Mouse (Mus musculus): ENCODE data around the gene Gm6760. TPM values are rescaled to one million over a fixed set of nuclear protein-coding genes. Genes with fewer than 3 reads are reported as not detected.

Gm6760 gene
- polyA plus RNA-seq (2015; fragmentation: Illumina TruSeq; extraction: RNeasy Lipid Tissue Mini Kit (QIAGEN cat#74804); ENCODE audit: insufficient read depth, low read depth, low replicate concordance) = not detected

GRCm38 (mm10) chrX:64152098-64152497, at the start of gene Gm6760:
Gm6760 (minus strand) TSS chrX:64152198.

GRCm38 (mm10) chrX:64173248-64173647, 21.2 kb upstream of the Gm6760 start, which contains the start of gene 3830417A13Rik:
3830417A13Rik (plus strand) TSS chrX:64173548.

Other genes starting within 250 kb of the Gm6760 start
- not detected for gene 3830417A13Rik, start 21.4 kb upstream of the Gm6760 start, polyA plus RNA-seq (2015; fragmentation: Illumina TruSeq; extraction: RNeasy Lipid Tissue Mini Kit (QIAGEN cat#74804); ENCODE audit: insufficient read depth, low read depth, low replicate concordance)
- 0.22 TPM for gene Slitrk4, start 124.8 kb upstream of the Gm6760 start, polyA plus RNA-seq (2015; fragmentation: Illumina TruSeq; extraction: RNeasy Lipid Tissue Mini Kit (QIAGEN cat#74804); ENCODE audit: insufficient read depth, low read depth, low replicate concordance)